Mouse (Mus musculus) limb, embryonic 12.5 days (tissue): ENCODE measurements around the gene Skap1. TPM values are rescaled to one million over a fixed set of nuclear protein-coding genes. Genes with fewer than 3 reads are reported as not detected.
A peak's percentile ranks its signal among the peaks of the same experiment; 100 is the strongest.

Experiments
- ATAC-seq: fragments of 200-750 bp; cut with Nextera tagmentation; 2 replicates; pipeline ENCODE4 v1.8.0; 2017; ENCODE audit warnings: low read depth, moderate TSS enrichment; ENCODE audit not compliant: insufficient number of reproducible peaks, insufficient read depth, low FRiP score, low TSS enrichment
- H3K27ac ChIP-seq: fragments of 300-500 bp; sonication (generic); 2 replicates; pipeline ENCODE4 v1.5.1; 2016; ENCODE audit warnings: mild to moderate bottlenecking, moderate library complexity
- H3K27me3 ChIP-seq: fragments of 300-500 bp; sonication (generic); 2 replicates; pipeline ENCODE4 v1.6.1; 2016; ENCODE audit warnings: mild to moderate bottlenecking, moderate library complexity
- H3K36me3 ChIP-seq: fragments of 300-500 bp; sonication (generic); 2 replicates; pipeline ENCODE4 v1.6.1; 2016; ENCODE audit warnings: mild to moderate bottlenecking, moderate library complexity
- H3K4me1 ChIP-seq: fragments of 300-500 bp; sonication (generic); replicated peaks from 2 replicates; pipeline ENCODE4 v1.6.1; 2016
- H3K4me2 ChIP-seq: fragments of 300-500 bp; sonication (generic); 2 replicates; pipeline ENCODE4 v1.6.1; 2016; ENCODE audit warnings: mild to moderate bottlenecking, moderate library complexity
- H3K4me3 ChIP-seq: fragments of 300-500 bp; sonication (generic); replicated peaks from 2 replicates; pipeline ENCODE4 v1.5.1; 2016; ENCODE audit warnings: mild to moderate bottlenecking
- H3K9ac ChIP-seq: fragments of 300-500 bp; sonication (generic); replicated peaks from 2 replicates; pipeline ENCODE4 v1.6.1; 2016; ENCODE audit warnings: mild to moderate bottlenecking, moderate library complexity
- H3K9me3 ChIP-seq: fragments of 300-500 bp; sonication (generic); 2 replicates; pipeline ENCODE4 v1.6.1; 2016; ENCODE audit warnings: mild to moderate bottlenecking, moderate library complexity
- WGBS: fragments of 180-500 bp; shearing (Covaris S2); methylation state at CpG from one replicate; pipeline ENCODE4 v1.1.7; 2016; 5-methylcytosine and 5-hydroxymethylcytosine counted together
- polyA plus RNA-seq: library from polyadenylated mRNA; unstranded; fragments of >200 nt; fragmentation: Nextera tagmentation; extraction: Ambion mirVana; gene quantifications from 2 replicates; pipeline ENCODE4 v1.2.1, GENCODE M21; 2016

The Skap1 gene
- polyA plus RNA-seq, 1 experiment from 2014 or later: 0.31 TPM

DNA sequence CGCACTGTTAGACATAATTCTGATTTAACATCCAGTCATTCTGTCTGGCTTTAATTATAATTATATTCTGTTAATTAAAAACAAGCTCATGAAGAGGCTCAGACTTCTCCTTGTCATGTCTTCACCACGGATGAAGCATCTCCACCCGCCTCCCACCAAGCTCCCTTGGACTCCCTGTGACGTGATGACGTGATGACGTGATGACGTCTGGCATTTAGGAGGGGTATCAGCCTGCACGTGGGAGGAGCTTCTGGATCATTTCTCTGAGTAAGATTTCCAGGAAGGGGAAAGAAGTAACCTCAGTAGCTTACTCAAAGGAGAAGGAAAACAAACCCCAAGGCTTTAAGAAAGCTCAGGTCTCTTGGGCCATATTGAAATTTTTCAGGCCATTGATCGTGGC lies 165.4 kb downstream of the Skap1 start:
- WGBS: 38% methylated on average over 9 of the region's 9 CpGs
- Histone ChIP-seq H3K27me3 (peaks cover 48% of the 10 kb centered on the region), H3K4me1 (no peaks in the 10 kb centered on the region; the same call in 1 of the 2 replicates), H3K4me2 (no peak overlapping the region; the same call in 1 of the 2 replicates), H3K9me3 (no peaks in the 10 kb centered on the region), H3K4me3 (no peak overlapping the region), H3K27ac (no peak overlapping the region), H3K9ac (no peak overlapping the region), H3K36me3 (no peaks in the 10 kb centered on the region)
- no peak for ATAC-seq

DNA sequence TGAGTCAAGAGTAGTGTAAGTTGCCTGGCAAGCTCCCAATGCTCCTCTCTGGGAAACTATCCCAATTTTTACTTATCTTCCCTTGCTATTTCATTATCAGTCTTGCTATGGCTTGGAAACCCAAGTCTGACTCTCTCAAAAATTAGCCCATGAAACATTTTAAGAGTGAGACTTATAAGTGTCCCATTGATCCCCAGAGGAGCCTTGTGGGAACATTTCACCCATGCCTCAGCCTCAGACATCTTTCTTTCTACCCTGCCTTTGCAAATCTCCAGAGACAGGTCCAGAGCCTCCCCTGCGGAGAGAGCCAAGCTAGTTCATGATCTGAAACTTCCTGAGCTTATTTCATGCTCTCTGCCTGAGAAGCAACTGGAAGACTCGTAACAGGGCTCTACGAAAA lies 167.1 kb downstream of the Skap1 start:
- H3K27me3 ChIP-seq: peaks cover 52% of the 10 kb centered on the region

DNA sequence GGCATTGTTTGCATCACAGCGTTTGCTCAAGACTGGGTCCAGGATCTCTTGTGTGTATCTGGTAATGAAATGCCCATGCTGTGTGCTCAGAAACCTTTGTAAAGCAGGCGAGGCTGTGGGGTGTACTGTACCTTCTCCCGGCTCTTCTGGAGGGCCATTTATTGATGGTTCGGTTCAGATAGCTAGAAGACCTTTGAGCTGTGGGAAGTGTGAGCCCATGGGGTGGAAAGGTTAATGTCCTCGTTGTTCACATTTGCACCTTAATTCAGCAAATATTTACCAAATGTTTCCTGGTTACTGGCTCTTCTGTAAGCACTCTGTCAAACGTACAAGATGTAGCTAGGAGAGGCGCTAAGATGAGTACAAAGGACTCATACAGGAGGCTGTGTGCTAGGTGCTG lies 173.5 kb downstream of the Skap1 start:
- Histone ChIP-seq H3K4me2 (no peak overlapping the region), H3K9ac (no peak overlapping the region), H3K4me1 (peaks cover 16% of the 10 kb centered on the region), H3K36me3 (no peaks in the 10 kb centered on the region), H3K27me3 (peaks cover 61% of the 10 kb centered on the region), H3K27ac (no peak overlapping the region), H3K4me3 (no peak overlapping the region), H3K9me3 (no peaks in the 10 kb centered on the region)
- WGBS: 56% methylated on average over 7 of the region's 7 CpGs
- no peak for ATAC-seq

More for the DNA sequence above, 167.1 kb downstream of the Skap1 start:
- Histone ChIP-seq H3K4me1 (peaks cover 6% of the 10 kb centered on the region; the same call in 1 of the 2 replicates), H3K9me3 (no peaks in the 10 kb centered on the region), H3K4me2 (no peak overlapping the region), H3K9ac (no peak overlapping the region), H3K4me3 (no peak overlapping the region), H3K36me3 (no peaks in the 10 kb centered on the region), H3K27ac (no peak overlapping the region)
- ATAC-seq: no peak
- 68% methylated on average over 3 of the region's 3 CpGs for WGBS

DNA sequence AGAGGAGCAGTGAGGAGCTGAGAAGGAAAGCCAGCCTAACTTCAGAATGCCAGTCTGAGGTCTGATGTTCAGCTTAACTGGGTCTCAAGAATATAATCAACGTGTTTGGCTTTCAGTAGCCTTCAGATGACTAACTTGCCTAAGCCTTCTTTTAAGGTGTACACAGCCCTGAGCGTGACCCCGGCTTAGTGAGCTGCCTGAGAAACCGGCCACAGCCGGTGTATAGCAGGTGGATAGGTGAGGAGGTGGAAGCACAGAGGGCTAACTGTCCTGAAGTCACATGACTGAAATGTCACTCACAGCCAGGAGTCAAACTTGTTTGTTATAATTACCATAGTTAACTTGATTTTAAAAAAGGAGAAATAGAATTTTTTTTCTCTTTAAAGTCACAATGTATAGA lies 175.4 kb downstream of the Skap1 start:
- H3K4me1 ChIP-seq: peaks cover 20% of the 10 kb centered on the region
- H3K27me3 ChIP-seq: peaks cover 66% of the 10 kb centered on the region
- 63% methylated on average over 5 of the region's 5 CpGs for WGBS
- H3K9ac ChIP-seq: no peak overlapping the region
- H3K4me3 ChIP-seq: no peak overlapping the region
- no peaks in the 10 kb centered on the region for H3K9me3 ChIP-seq
- no peak for ATAC-seq
- no peaks in the 10 kb centered on the region for H3K36me3 ChIP-seq
- H3K27ac ChIP-seq: no peak overlapping the region
- no peak overlapping the region for H3K4me2 ChIP-seq

DNA sequence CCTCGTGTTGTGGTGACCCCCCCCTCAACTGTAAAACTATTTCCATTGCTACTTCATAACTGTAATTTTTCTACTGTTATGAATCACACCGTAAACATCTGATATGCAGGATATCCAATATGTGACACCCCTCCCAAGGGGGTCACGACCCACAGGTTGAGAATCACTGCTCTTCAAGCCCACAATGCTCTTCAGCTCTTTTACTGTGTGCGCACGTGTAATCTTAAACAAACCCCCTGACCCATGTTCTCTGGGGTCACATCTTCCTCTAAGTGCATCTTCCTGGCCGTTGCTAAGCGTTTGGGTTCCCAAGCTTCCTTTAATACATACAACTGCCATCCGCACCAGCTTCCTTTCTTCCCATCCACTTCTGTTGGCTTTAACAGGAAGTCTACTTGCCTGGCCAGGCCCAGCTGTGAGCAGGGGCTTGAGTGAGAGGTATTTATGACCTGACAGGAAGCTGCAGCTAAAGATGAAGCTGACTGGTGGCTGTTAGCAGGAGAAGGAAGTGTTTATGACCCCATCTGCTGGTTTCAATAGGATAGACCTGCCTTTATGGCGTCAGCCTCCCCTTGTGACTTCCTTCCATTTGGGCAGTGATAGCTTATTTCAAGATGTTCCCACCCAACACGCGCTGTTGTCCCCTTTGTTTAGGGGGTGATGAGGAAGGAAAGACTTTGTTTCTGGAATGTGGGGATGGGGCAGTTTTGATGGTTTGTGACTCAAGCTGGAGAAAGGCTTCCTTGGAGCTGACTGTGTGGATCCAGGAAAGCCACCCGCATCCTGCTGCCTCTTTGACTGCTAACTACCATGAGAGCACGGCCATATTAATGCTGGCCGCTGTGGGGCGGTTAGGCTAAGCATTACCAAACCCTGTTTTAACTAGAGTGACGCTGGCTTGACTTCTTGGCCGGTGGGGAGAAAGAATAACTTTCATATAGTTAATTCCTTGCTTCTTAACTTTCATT lies 178.1 kb downstream of the Skap1 start:
- H3K4me3 ChIP-seq: no peak overlapping the region
- H3K9ac ChIP-seq: no peak overlapping the region
- ATAC-seq: no peak
- 0 out of 2 replicates have a peak overlapping the region, but pooled peaks have one; percentile 9 for H3K4me2 ChIP-seq
- peaks cover 67% of the 10 kb centered on the region for H3K27me3 ChIP-seq
- peaks cover 26% of the 10 kb centered on the region for H3K4me1 ChIP-seq
- H3K27ac ChIP-seq: no peak overlapping the region
- 34% methylated on average over 17 of the region's 17 CpGs for WGBS
- H3K9me3 ChIP-seq: no peaks in the 10 kb centered on the region
- H3K36me3 ChIP-seq: no peaks in the 10 kb centered on the region

DNA sequence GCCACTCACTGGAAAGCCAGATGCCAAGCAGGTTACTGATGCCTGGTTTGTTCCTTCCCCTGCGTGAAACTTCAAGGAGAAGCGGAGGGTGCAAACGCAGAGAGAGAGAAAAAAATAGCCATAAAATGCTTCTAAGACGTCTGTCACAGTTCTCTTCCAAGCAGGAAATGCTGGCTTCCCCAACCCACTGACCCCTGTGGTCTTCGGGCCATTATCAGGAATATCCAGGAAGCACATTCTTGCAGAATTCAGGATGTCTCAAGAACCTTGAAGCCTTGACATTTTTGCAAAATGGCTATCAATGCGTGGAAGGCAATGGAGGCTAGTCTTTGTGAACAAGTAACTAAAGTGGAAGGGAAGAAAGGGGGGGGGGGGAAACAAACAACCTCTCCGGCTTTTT lies 180.6 kb downstream of the Skap1 start:
- no peak for ATAC-seq
- Histone ChIP-seq H3K4me1 (peaks cover 26% of the 10 kb centered on the region), H3K9me3 (no peaks in the 10 kb centered on the region), H3K4me3 (no peak overlapping the region), H3K27me3 (peaks cover 48% of the 10 kb centered on the region), H3K9ac (no peak overlapping the region), H3K27ac (no peak overlapping the region), H3K36me3 (no peaks in the 10 kb centered on the region), H3K4me2 (no peak overlapping the region)
- 31% methylated on average over 7 of the region's 7 CpGs for WGBS

DNA sequence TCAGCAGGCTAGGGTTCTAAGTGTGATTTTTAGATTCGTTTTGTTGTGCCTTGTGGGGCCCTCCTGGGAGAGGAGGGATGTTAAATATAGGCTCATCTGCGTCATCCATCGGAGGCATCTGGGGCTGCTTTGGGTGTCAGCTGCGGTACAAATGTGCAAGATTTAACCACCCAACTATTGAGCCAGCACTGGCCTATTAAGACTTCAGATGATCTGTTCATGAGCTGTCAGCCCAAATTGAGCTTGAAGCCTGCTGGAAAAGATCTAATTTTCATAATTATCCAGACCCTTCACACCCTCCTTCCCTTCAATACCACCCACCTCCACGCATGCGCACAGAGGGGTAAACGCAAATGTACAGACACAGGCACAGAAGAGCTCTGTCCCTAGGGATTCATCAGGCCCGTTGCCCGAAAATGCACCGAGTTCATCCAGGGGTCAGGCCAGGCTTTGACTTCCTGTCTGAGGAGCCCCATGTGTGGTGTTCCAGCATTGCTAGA lies 181.2 kb downstream of the Skap1 start:
- Histone ChIP-seq H3K36me3 (no peaks in the 10 kb centered on the region), H3K4me3 (no peak overlapping the region), H3K27me3 (peaks cover 45% of the 10 kb centered on the region), H3K4me2 (no peak overlapping the region), H3K4me1 (peaks cover 26% of the 10 kb centered on the region), H3K9me3 (no peaks in the 10 kb centered on the region), H3K27ac (no peak overlapping the region), H3K9ac (no peak overlapping the region)
- no peak for ATAC-seq
- 40% methylated on average over 10 of the region's 10 CpGs for WGBS

DNA sequence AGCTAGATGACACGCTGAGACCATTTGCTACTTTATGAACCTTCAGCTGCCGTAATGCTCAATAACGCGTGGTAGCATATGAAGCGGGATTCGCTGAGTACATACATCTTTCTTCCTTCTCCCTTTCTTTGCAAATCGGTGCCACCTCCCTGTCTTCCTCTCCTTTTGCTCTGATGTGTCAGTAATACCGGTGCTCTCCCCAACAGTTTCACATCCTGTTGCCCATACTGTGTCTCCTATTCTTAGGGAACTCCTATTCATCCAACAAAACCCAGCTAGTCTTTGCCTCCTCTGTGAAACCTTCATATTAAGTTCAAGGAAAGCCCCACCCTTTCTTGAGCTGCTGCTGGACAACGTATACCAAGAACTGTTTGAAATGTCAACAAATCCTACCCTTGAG lies 187.5 kb downstream of the Skap1 start:
- no peak for ATAC-seq
- H3K27ac ChIP-seq: no peak overlapping the region
- peaks cover 38% of the 10 kb centered on the region for H3K27me3 ChIP-seq
- WGBS: 89% methylated on average over 9 of the region's 9 CpGs
- H3K36me3 ChIP-seq: no peaks in the 10 kb centered on the region
- H3K9me3 ChIP-seq: no peaks in the 10 kb centered on the region
- H3K4me1 ChIP-seq: no peaks in the 10 kb centered on the region
- no peak overlapping the region for H3K4me3 ChIP-seq
- H3K4me2 ChIP-seq: no peak overlapping the region
- H3K9ac ChIP-seq: no peak overlapping the region

DNA sequence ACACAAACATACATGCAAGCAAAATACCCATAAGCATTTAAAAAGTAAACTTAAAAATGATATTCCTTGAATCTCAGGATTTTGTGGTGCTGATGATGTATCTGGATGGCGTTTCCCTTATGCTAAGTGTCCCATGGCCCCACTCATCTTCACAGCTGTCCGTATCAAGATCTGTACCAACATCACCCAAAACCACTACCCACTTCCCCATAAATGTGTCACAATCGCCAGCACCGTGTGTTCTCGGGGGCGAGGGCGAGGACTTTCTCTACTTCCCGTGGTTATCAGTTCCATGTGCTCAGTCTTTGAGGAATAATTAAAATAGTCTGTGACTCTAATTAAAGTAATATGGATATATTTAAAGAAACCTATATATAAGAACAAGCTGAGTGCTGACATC lies 189.5 kb downstream of the Skap1 start:
- peaks cover 36% of the 10 kb centered on the region for H3K27me3 ChIP-seq
- no peaks in the 10 kb centered on the region for H3K36me3 ChIP-seq
- H3K27ac ChIP-seq: no peak overlapping the region
- H3K4me3 ChIP-seq: no peak overlapping the region
- H3K4me2 ChIP-seq: no peak overlapping the region
- no peak overlapping the region for H3K9ac ChIP-seq
- no peaks in the 10 kb centered on the region for H3K9me3 ChIP-seq
- no peaks in the 10 kb centered on the region for H3K4me1 ChIP-seq
- ATAC-seq: no peak
- WGBS: 15% methylated on average over 8 of the region's 8 CpGs

DNA sequence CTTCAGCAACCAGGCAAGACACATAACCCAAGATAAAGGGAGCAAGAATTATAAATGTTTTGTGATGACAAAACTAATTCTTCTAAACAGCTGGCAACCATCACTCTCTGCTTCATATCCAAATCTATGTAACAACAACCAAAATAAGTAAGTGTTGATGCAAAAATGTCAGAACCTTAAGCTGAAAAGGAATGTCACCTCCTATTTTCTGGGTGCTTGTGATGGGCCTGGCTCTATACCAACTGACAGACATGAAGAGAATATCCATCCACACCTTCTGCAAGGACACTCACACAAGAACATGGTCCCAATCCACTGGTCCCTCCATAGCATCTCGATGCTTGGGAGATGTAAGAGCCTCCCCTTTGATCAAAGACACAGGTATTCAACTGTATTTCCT lies 194.0 kb downstream of the Skap1 start:
- no peak overlapping the region for H3K4me3 ChIP-seq
- no peaks in the 10 kb centered on the region for H3K9me3 ChIP-seq
- H3K36me3 ChIP-seq: no peaks in the 10 kb centered on the region
- H3K4me1 ChIP-seq: no peaks in the 10 kb centered on the region
- no peak for ATAC-seq
- peaks cover 62% of the 10 kb centered on the region for H3K27me3 ChIP-seq
- H3K27ac ChIP-seq: no peak overlapping the region
- H3K9ac ChIP-seq: no peak overlapping the region
- H3K4me2 ChIP-seq: no peak overlapping the region
- WGBS: 87% methylated on average over 1 of the region's 1 CpGs

DNA sequence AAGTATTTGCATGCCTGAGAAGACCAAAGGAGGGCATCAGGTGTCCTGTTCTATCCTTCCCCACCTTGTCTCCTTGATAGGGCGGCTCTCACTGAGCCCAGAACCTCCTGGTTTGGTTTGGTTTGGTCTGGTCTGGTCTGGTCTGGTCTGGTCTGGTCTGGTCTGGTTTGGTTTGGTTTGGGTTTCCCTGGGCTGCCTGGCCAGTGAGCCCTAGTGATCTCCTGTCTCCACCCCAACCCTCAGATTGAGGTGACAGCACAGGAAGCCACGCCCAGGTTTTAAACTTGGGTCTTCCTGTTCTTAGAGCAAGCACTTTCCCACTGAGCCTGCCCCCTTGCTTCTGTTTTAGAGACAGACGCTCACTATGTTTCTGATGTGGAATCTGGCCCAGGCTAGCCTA lies 202.5 kb downstream of the Skap1 start:
- WGBS: 81% methylated on average over 3 of the region's 3 CpGs
- no peaks in the 10 kb centered on the region; the same call in 1 of the 2 replicates for H3K9me3 ChIP-seq
- H3K4me1 ChIP-seq: no peaks in the 10 kb centered on the region
- no peak overlapping the region for H3K4me3 ChIP-seq
- H3K4me2 ChIP-seq: no peak overlapping the region
- no peak for ATAC-seq
- peaks cover 38% of the 10 kb centered on the region for H3K27me3 ChIP-seq
- no peak overlapping the region for H3K27ac ChIP-seq
- no peaks in the 10 kb centered on the region for H3K36me3 ChIP-seq
- H3K9ac ChIP-seq: no peak overlapping the region
